Mouse (Mus musculus) layer of hippocampus, adult 8-10 months (tissue): ENCODE data around the gene Tm4sf20. TPM values are rescaled to one million over a fixed set of nuclear protein-coding genes. Genes with fewer than 3 reads are reported as not detected.

Experiments used
- DNase-seq, 2 experiments: peaks; one replicate each; pipeline ENCODE4 v3.0.0; 2022; ENCODE audit warnings: low spot score in 2 of 2
- total RNA-seq, 4 experiments: library from RNA; stranded (reverse); gene quantifications; 2 replicates each; pipeline ENCODE4 v1.2.4; 2022

Tm4sf20 gene
- total RNA-seq, 4 experiments from 2014 or later = not detected

DNA sequence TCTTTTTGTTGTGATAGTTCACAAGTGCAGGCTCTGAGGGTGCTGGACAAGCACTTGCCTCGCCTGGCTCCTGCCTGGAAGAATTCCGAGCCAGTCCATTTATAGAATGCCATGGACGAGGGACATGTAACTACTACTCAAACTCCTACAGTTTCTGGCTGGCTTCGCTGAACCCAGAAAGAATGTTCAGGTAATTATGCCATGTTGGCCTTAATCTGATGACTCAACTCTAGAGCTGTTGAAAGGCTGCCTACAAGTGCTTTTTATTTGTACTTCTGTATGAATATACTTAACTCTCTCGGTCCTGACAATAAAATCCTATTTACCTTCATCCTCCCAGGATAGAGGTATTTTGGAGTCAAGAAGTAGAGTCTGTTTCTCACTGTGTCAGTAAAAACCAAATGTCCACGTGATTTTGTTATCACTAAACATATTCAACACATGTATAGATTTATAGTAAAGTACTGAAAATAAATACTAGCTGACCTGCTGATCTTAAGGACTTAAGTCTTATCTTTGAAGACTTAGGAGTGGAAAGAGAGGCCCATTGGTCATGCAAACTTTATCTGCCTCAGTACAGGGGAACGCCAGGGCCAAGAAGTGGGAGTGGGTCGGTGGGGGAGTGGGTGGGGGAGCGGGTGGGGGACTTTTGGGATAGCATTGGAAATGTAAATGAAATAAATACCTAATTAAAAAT lies 50.3 kb downstream of the Tm4sf20 start:
- no peak for DNase-seq

Other genes with a start within 250 kb of the Tm4sf20 start
- gene Col4a4, start 181.6 kb downstream of the Tm4sf20 start, total RNA-seq = under 1 TPM; 0.73 to 0.90 (median 0.81) TPM
- under 1 TPM; 0.31 to 0.50 (median 0.41) TPM for gene Col4a3, start 181.5 kb downstream of the Tm4sf20 start, total RNA-seq
- 100 to 1,000 TPM; 236 to 287 (median 263) TPM for gene Mff, start 43.6 kb downstream of the Tm4sf20 start, total RNA-seq
- gene Gm47791, start 2.8 kb upstream of the Tm4sf20 start, total RNA-seq = not detected
- 10 to 100 TPM; 61.6 to 70.6 (median 67.7) TPM for gene Agfg1, start 71.0 kb upstream of the Tm4sf20 start, total RNA-seq
- gene A030005L19Rik, start 144.9 kb upstream of the Tm4sf20 start, total RNA-seq = 1 to 10 TPM in 1 of 4 experiments, under 1 TPM in 1, not detected in 2; 0.70 to 1.6 TPM
- gene A030014E15Rik, start 156.5 kb upstream of the Tm4sf20 start, total RNA-seq = not detected
- not detected for gene Gm6217, start 162.9 kb upstream of the Tm4sf20 start, total RNA-seq
- gene A030003K21Rik, start 174.9 kb upstream of the Tm4sf20 start, total RNA-seq = not detected
- not detected for gene Gm7544, start 187.6 kb upstream of the Tm4sf20 start, total RNA-seq
- not detected for gene Gm47955, start 191.8 kb upstream of the Tm4sf20 start, total RNA-seq
- not detected for gene Gm47959, start 232.1 kb upstream of the Tm4sf20 start, total RNA-seq